Comparison of ENCODE assay signal across 8 mouse cellular contexts in genomic region chr8:106010748-106011642, GRCm38 (mm10). TPM values are rescaled to one million over a fixed set of nuclear protein-coding genes. Genes with fewer than 3 reads are reported as not detected.
DNase-seq lines count a peak whose midpoint lies in the region; ATAC-seq lines count a peak whose summit lies in the region.

No protein-coding gene starts in this region.

- H3K27me3 ChIP-seq in hindbrain, embryonic 15.5 days, result no peaks in the 10 kb centered on the region

- 2% methylated on average over 74 of the region's 74 CpGs for WGBS in hindbrain, embryonic 15.5 days

- peaks cover 19% of the 10 kb centered on the region for H3K4me1 ChIP-seq in hindbrain, embryonic 15.5 days (replicated peaks)

- H3K4me2 ChIP-seq in hindbrain, embryonic 15.5 days, result peak overlapping the region; percentile 94

- H3K4me3 ChIP-seq in hindbrain, embryonic 15.5 days, result peak overlapping the region; percentile 86

- peak overlapping the region; percentile 88 for H3K9ac ChIP-seq in hindbrain, embryonic 15.5 days

- H3K9me3 ChIP-seq in hindbrain, embryonic 15.5 days, result no peaks in the 10 kb centered on the region

- peak overlapping the region; percentile 78 for H3K27ac ChIP-seq in hindbrain, embryonic 15.5 days (replicated peaks)

- peaks cover 8% of the 10 kb centered on the region; the same call in 1 of the 2 replicates for H3K36me3 ChIP-seq in hindbrain, embryonic 15.5 days

- peak; percentile 96 for DNase-seq in R1 (ENCODE audit: low read depth, low spot score)
- DNase-seq in cerebellum, postnatal 25 days, result peak; percentile 97 to 98
- peak; percentile 91 to 94 for DNase-seq in frontal cortex, postnatal 25 days (ENCODE audit: low spot score in 2 of 2)
- peak; percentile 89 for DNase-seq in left cerebral cortex, adult 11 months (ENCODE audit: low spot score)
- peak; percentile 93 for DNase-seq in lung, postnatal 4 days
- peak; percentile 91 for DNase-seq in retina, postnatal 7 days (ENCODE audit: low read depth, low spot score)
- peak; percentile 85 for DNase-seq in urinary bladder, adult 2 months (ENCODE audit: low spot score)

- peak; percentile 95 for ATAC-seq in hindbrain, embryonic 15.5 days (ENCODE audit: low FRiP score, low read depth)

RNA-seq across cellular contexts. Expression of gene Ddx28, which starts 0.7 kb away (rescaled TPM):
- 20.0 and 20.9 TPM in 2 replicates for polyA plus RNA-seq in hindbrain, embryonic 15.5 days (2015; fragmentation: Nextera tagmentation; extraction: Ambion mirVana)
- 10.5 and 11.8 TPM in 2 replicates for polyA plus RNA-seq in urinary bladder, adult 2 months (2012; rRNA removed)

RNA-seq across cellular contexts. Expression of gene Dpep2nb, which starts 5.2 kb away (rescaled TPM):
- polyA plus RNA-seq in hindbrain, embryonic 15.5 days (2015; fragmentation: Nextera tagmentation; extraction: Ambion mirVana), result 0.20 TPM in 1 of 2 replicates, not detected in the other
- polyA plus RNA-seq in urinary bladder, adult 2 months (2012; rRNA removed), result 0.06 and 0.07 TPM in 2 replicates

RNA-seq across cellular contexts. Expression of gene Dus2, which starts 19.9 kb away (rescaled TPM):
- 27.2 and 29.6 TPM in 2 replicates for polyA plus RNA-seq in hindbrain, embryonic 15.5 days (2015; fragmentation: Nextera tagmentation; extraction: Ambion mirVana)
- 16.6 and 19.3 TPM in 2 replicates for polyA plus RNA-seq in urinary bladder, adult 2 months (2012; rRNA removed)

RNA-seq across cellular contexts. Expression of gene Dpep3, which starts 31.8 kb away (rescaled TPM):
- polyA plus RNA-seq in hindbrain, embryonic 15.5 days (2015; fragmentation: Nextera tagmentation; extraction: Ambion mirVana), result not detected in 2 replicates
- polyA plus RNA-seq in urinary bladder, adult 2 months (2012; rRNA removed), result 0.12 and 0.17 TPM in 2 replicates

RNA-seq across cellular contexts. Expression of gene Slc12a4, which starts 45.1 kb away (rescaled TPM):
- polyA plus RNA-seq in hindbrain, embryonic 15.5 days (2015; fragmentation: Nextera tagmentation; extraction: Ambion mirVana), result 11.9 and 12.9 TPM in 2 replicates
- polyA plus RNA-seq in urinary bladder, adult 2 months (2012; rRNA removed), result 64.3 and 69.6 TPM in 2 replicates

Comparison
In these comparisons a context has a peak if more than half of its experiments do, and no peak if none do; other contexts are left out.
1. Peak in every context shown above with its lines: DNase-seq, ATAC-seq, H3K4me3 ChIP-seq and H3K27ac ChIP-seq.